Mouse (Mus musculus): ENCODE measurements around the gene Dcakd. TPM values are rescaled to one million over a fixed set of nuclear protein-coding genes. Genes with fewer than 3 reads are reported as not detected.

Gene Dcakd
- polyA plus RNA-seq, 1 experiment, result 58.3 TPM

GRCm38 (mm10) chr11:103042828-103043227 is 14.7 kb upstream of the Dcakd start:
- WGBS, result 54% methylated on average over 4 of the region's 4 CpGs
- peaks cover 2% of the 10 kb centered on the region; the same call in 1 of the 2 replicates for H3K4me1 ChIP-seq (ENCODE audit: control insufficient read depth, insufficient read depth, low read length)
- H3K27me3 ChIP-seq (ENCODE audit: control insufficient read depth, insufficient read depth, low read length), result no peaks in the 10 kb centered on the region
- H3K27ac ChIP-seq (ENCODE audit: insufficient read depth, low read length), result no peak overlapping the region
- DNase-seq, result no peak
- H3K4me3 ChIP-seq (replicated peaks; ENCODE audit: insufficient read depth, low read depth, low read length), result no peak overlapping the region
- TF ChIP-seq POLR2A (IDR thresholded peaks at IDR 0.05; ENCODE audit: borderline replicate concordance, insufficient read depth, low read length) (no peak), CTCF (IDR thresholded peaks at IDR 0.05; ENCODE audit: borderline replicate concordance, insufficient read depth, low read depth, low read length) (no peak)

- Histone ChIP-seq H3K27me3 (ENCODE audit: control insufficient read depth, insufficient read depth, low read length) (no peaks in the 10 kb centered on the region), H3K4me3 (replicated peaks; ENCODE audit: insufficient read depth, low read depth, low read length) (no peak overlapping the region), H3K27ac (ENCODE audit: insufficient read depth, low read length) (no peak overlapping the region), H3K4me1 (ENCODE audit: control insufficient read depth, insufficient read depth, low read length) (peaks cover 5% of the 10 kb centered on the region)
- TF ChIP-seq CTCF (IDR thresholded peaks at IDR 0.05; ENCODE audit: borderline replicate concordance, insufficient read depth, low read depth, low read length), result no peak
- no peak for TF ChIP-seq POLR2A (IDR thresholded peaks at IDR 0.05; ENCODE audit: borderline replicate concordance, insufficient read depth, low read length)
- 40% methylated on average over 6 of the region's 6 CpGs for WGBS
- DNase-seq, result no peak
Measured at GRCm38 (mm10) chr11:103038037-103038436, 9.9 kb upstream of the Dcakd start.

- TF ChIP-seq POLR2A (IDR thresholded peaks at IDR 0.05; ENCODE audit: borderline replicate concordance, insufficient read depth, low read length), result no peak
- TF ChIP-seq CTCF (IDR thresholded peaks at IDR 0.05; ENCODE audit: borderline replicate concordance, insufficient read depth, low read depth, low read length), result no peak
- 68% methylated on average over 8 of the region's 8 CpGs for whole genome bisulfite sequencing
- Histone ChIP-seq H3K27ac (ENCODE audit: insufficient read depth, low read length) (no peak overlapping the region), H3K27me3 (ENCODE audit: control insufficient read depth, insufficient read depth, low read length) (no peaks in the 10 kb centered on the region), H3K4me3 (replicated peaks; ENCODE audit: insufficient read depth, low read depth, low read length) (no peak overlapping the region), H3K4me1 (ENCODE audit: control insufficient read depth, insufficient read depth, low read length) (peaks cover 11% of the 10 kb centered on the region)
- DNase-seq, result no peak
Measured at GRCm38 (mm10) chr11:103036881-103037465, 8.8 kb upstream of the Dcakd start.

GRCm38 (mm10) chr11:103035007-103035406 is 6.9 kb upstream of the Dcakd start:
- no peak for TF ChIP-seq CTCF (IDR thresholded peaks at IDR 0.05; ENCODE audit: borderline replicate concordance, insufficient read depth, low read depth, low read length)
- no peak for TF ChIP-seq POLR2A (IDR thresholded peaks at IDR 0.05; ENCODE audit: borderline replicate concordance, insufficient read depth, low read length)
- DNase-seq, result no peak
- WGBS, result 83% methylated on average over 6 of the region's 6 CpGs

GRCm38 (mm10) chr11:103033030-103033429 is 4.9 kb upstream of the Dcakd start:
- Histone ChIP-seq H3K4me3 (replicated peaks; ENCODE audit: insufficient read depth, low read depth, low read length) (no peak overlapping the region), H3K4me1 (ENCODE audit: control insufficient read depth, insufficient read depth, low read length) (peaks cover 10% of the 10 kb centered on the region), H3K27ac (ENCODE audit: insufficient read depth, low read length) (no peak overlapping the region), H3K27me3 (ENCODE audit: control insufficient read depth, insufficient read depth, low read length) (no peaks in the 10 kb centered on the region)
- no peak for DNase-seq
- TF ChIP-seq POLR2A (IDR thresholded peaks at IDR 0.05; ENCODE audit: borderline replicate concordance, insufficient read depth, low read length) (no peak), CTCF (IDR thresholded peaks at IDR 0.05; ENCODE audit: borderline replicate concordance, insufficient read depth, low read depth, low read length) (no peak)
- WGBS, result 64% methylated on average over 3 of the region's 3 CpGs

More at GRCm38 (mm10) chr11:103035007-103035406, 6.9 kb upstream of the Dcakd start:
- peaks cover 10% of the 10 kb centered on the region for H3K4me1 ChIP-seq (ENCODE audit: control insufficient read depth, insufficient read depth, low read length)
- H3K27me3 ChIP-seq (ENCODE audit: control insufficient read depth, insufficient read depth, low read length), result no peaks in the 10 kb centered on the region
- H3K4me3 ChIP-seq (replicated peaks; ENCODE audit: insufficient read depth, low read depth, low read length), result no peak overlapping the region
- H3K27ac ChIP-seq (ENCODE audit: insufficient read depth, low read length), result no peak overlapping the region

GRCm38 (mm10) chr11:103027570-103028175 is 460 bp downstream of the Dcakd start:
- 15% methylated on average over 8 of the region's 8 CpGs for WGBS
- Histone ChIP-seq H3K4me3 (replicated peaks; ENCODE audit: insufficient read depth, low read depth, low read length) (peak overlapping the region; percentile 93), H3K27ac (ENCODE audit: insufficient read depth, low read length) (peak overlapping the region; percentile 73), H3K4me1 (ENCODE audit: control insufficient read depth, insufficient read depth, low read length) (peaks cover 5% of the 10 kb centered on the region; the same call in 1 of the 2 replicates), H3K27me3 (ENCODE audit: control insufficient read depth, insufficient read depth, low read length) (no peaks in the 10 kb centered on the region)
- TF ChIP-seq CTCF (IDR thresholded peaks at IDR 0.05; ENCODE audit: borderline replicate concordance, insufficient read depth, low read depth, low read length) (no peak), POLR2A (IDR thresholded peaks at IDR 0.05; ENCODE audit: borderline replicate concordance, insufficient read depth, low read length) (no peak)
- no peak for DNase-seq

GRCm38 (mm10) chr11:103026901-103027300 is 1.2 kb downstream of the Dcakd start:
- Histone ChIP-seq H3K4me1 (ENCODE audit: control insufficient read depth, insufficient read depth, low read length) (peaks cover 1% of the 10 kb centered on the region; the same call in 1 of the 2 replicates), H3K27me3 (ENCODE audit: control insufficient read depth, insufficient read depth, low read length) (no peaks in the 10 kb centered on the region), H3K27ac (ENCODE audit: insufficient read depth, low read length) (no peak overlapping the region), H3K4me3 (replicated peaks; ENCODE audit: insufficient read depth, low read depth, low read length) (no peak overlapping the region)
- TF ChIP-seq POLR2A (IDR thresholded peaks at IDR 0.05; ENCODE audit: borderline replicate concordance, insufficient read depth, low read length) (no peak), CTCF (IDR thresholded peaks at IDR 0.05; ENCODE audit: borderline replicate concordance, insufficient read depth, low read depth, low read length) (no peak)
- no peak for DNase-seq
- 92% methylated on average over 3 of the region's 3 CpGs for WGBS

GRCm38 (mm10) chr11:103023974-103024373 is 4.2 kb downstream of the Dcakd start:
- Histone ChIP-seq H3K4me3 (replicated peaks; ENCODE audit: insufficient read depth, low read depth, low read length) (no peak overlapping the region), H3K27ac (ENCODE audit: insufficient read depth, low read length) (no peak overlapping the region), H3K4me1 (ENCODE audit: control insufficient read depth, insufficient read depth, low read length) (no peaks in the 10 kb centered on the region), H3K27me3 (ENCODE audit: control insufficient read depth, insufficient read depth, low read length) (no peaks in the 10 kb centered on the region)
- DNase-seq, result no peak
- 90% methylated on average over 3 of the region's 3 CpGs for WGBS
- TF ChIP-seq POLR2A (IDR thresholded peaks at IDR 0.05; ENCODE audit: borderline replicate concordance, insufficient read depth, low read length) (no peak), CTCF (IDR thresholded peaks at IDR 0.05; ENCODE audit: borderline replicate concordance, insufficient read depth, low read depth, low read length) (no peak)

All from cerebellum, adult 2 months (tissue).